21 mouse cellular contexts compared by ENCODE assay signal in the genomic region with DNA sequence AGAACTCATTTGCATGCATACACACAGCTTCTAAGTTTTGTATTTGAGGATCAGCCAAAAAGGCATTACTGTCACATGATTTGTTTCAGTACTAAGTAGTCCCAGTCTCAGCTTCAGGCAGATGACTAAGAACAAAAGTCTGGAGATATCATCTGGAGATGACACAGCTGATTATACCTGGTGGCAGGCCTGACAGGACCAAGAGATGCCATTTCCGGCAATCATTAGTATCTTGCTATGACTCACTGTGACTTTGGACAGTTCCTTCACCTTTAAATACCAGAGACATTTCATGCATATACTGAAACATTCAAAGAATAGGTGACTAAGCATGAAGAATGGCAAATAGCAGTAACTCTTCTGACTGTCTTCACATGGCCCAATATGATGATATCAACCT. TPM values are rescaled to one million over a fixed set of nuclear protein-coding genes. Genes with fewer than 3 reads are reported as not detected.
"Had no signal": no experiment of that assay in that cellular context is flagged by ENCODE, and none has a peak within 500 bp of the region (broad histone marks: within the 10 kb centered on the region; RNA-seq: fewer than 3 reads in every experiment).

No protein-coding gene starts in this region.

- H3K27me3 ChIP-seq: midbrain, embryonic 12.5 days; neural tube, embryonic 13.5 days; neural tube, embryonic 15.5 days had no signal

- H3K4me3 ChIP-seq: midbrain, embryonic 10.5 days; midbrain, embryonic 12.5 days; myocyte; neural tube, embryonic 13.5 days; neural tube, embryonic 15.5 days had no signal

- DNase-seq: lung, embryonic 14.5 days; lung, postnatal 10 days; lung, postnatal 4 days; midbrain, embryonic 14.5 days; retina, postnatal 1 day; right cerebral cortex, adult 18-20 months; right cerebral cortex, postnatal 25 days; right cerebral cortex, postnatal 4 days; spleen, adult 18-20 months; thymus, adult 18-20 months; thymus, postnatal 14 days; thymus, postnatal 36 days had no signal

- H3K9ac ChIP-seq: lung, embryonic 14.5 days; midbrain, embryonic 12.5 days; neural tube, embryonic 13.5 days; neural tube, embryonic 15.5 days had no signal

- ATAC-seq: midbrain, embryonic 16.5 days had no signal

- H3K4me1 ChIP-seq: midbrain, embryonic 10.5 days; midbrain, embryonic 12.5 days; neural tube, embryonic 13.5 days; neural tube, embryonic 15.5 days had no signal

- H3K36me3 ChIP-seq: midbrain, embryonic 10.5 days; midbrain, embryonic 12.5 days; neural tube, embryonic 13.5 days; neural tube, embryonic 15.5 days had no signal

- H3K9me3 ChIP-seq: midbrain, embryonic 10.5 days; midbrain, embryonic 12.5 days; neural tube, embryonic 13.5 days; neural tube, embryonic 15.5 days had no signal

- H3K4me2 ChIP-seq: lung, embryonic 14.5 days; midbrain, embryonic 12.5 days; neural tube, embryonic 13.5 days; neural tube, embryonic 15.5 days had no signal

- H3K27ac ChIP-seq: midbrain, embryonic 10.5 days; midbrain, embryonic 12.5 days; neural tube, embryonic 13.5 days; neural tube, embryonic 15.5 days had no signal

RNA-seq across cellular contexts. Expression of a gene that starts 59.8 kb away (rescaled TPM):
- polyA plus RNA-seq: midbrain, embryonic 10.5 days; midbrain, embryonic 12.5 days; midbrain, embryonic 14.5 days; midbrain, embryonic 16.5 days; neural tube, embryonic 11.5 days; neural tube, embryonic 13.5 days; neural tube, embryonic 15.5 days; small intestine, adult 2 months; stomach, embryonic 14.5 days had no signal
